Mouse (Mus musculus) thymus, postnatal 0 days (tissue): ENCODE measurements at regions not wholly inside any gene's neighbourhood (a gene's known extent, or its start where the extent isn't known, plus 50 kb on each side); places are given as distances from the start of the nearest gene placed in this dataset.
"Not testable (repeated sequence)": the region's sequence is repeated elsewhere in the genome, so short reads cannot be mapped to it uniquely, and the experiment has no call there.

Experiments
- DNase-seq: peaks from one replicate; pipeline ENCODE4 v3.0.0-alpha.2; 2015; ENCODE audit warnings: low spot score

- DNase-seq = no peak
Measured at GRCm38 (mm10) chr2:146723172-146723571, 132.5 kb upstream of the Kiz start.

- no peak for DNase-seq
Measured at GRCm38 (mm10) chr2:146723671-146724070, 132.0 kb upstream of the Kiz start.

- DNase-seq = no peak
Measured at GRCm38 (mm10) chr2:146724142-146724679, 131.5 kb upstream of the Kiz start.

- no peak for DNase-seq
Measured at GRCm38 (mm10) chr2:146724924-146725555, 130.6 kb upstream of the Kiz start.

- DNase-seq = no peak
Measured at GRCm38 (mm10) chr2:146728693-146729092, 127.0 kb upstream of the Kiz start.

GRCm38 (mm10) chr2:146731081-146731480 lies 124.6 kb upstream of the Kiz start:
- no peak for DNase-seq

GRCm38 (mm10) chr2:146732891-146733290 lies 122.8 kb upstream of the Kiz start:
- not testable (repeated sequence) for DNase-seq

GRCm38 (mm10) chr2:146744396-146744795 lies 111.3 kb upstream of the Kiz start:
- DNase-seq = no peak

- DNase-seq = no peak
Measured at GRCm38 (mm10) chr2:146745012-146745682, 110.5 kb upstream of the Kiz start.

- DNase-seq = no peak
Measured at GRCm38 (mm10) chr2:146745683-146746047, 110.0 kb upstream of the Kiz start.

- DNase-seq = no peak
Measured at GRCm38 (mm10) chr2:146753988-146754387, 101.7 kb upstream of the Kiz start.

GRCm38 (mm10) chr2:146763522-146764144 lies 92.0 kb upstream of the Kiz start:
- no peak for DNase-seq

- DNase-seq = no peak
Measured at GRCm38 (mm10) chr2:146764313-146765255, 91.1 kb upstream of the Kiz start.

- no peak for DNase-seq
Measured at GRCm38 (mm10) chr2:146774876-146775275, 80.8 kb upstream of the Kiz start.

GRCm38 (mm10) chr2:146787132-146787810 lies 68.4 kb upstream of the Kiz start:
- DNase-seq = no peak

GRCm38 (mm10) chr2:146787811-146788455 lies 67.7 kb upstream of the Kiz start:
- no peak for DNase-seq

- no peak for DNase-seq
Measured at GRCm38 (mm10) chr2:146792844-146793420, 62.7 kb upstream of the Kiz start.

- no peak for DNase-seq
Measured at GRCm38 (mm10) chr2:146802973-146803372, 52.7 kb upstream of the Kiz start.
